Mouse (Mus musculus) limb, embryonic 15.5 days (tissue): ENCODE measurements around the gene B230118H07Rik. TPM values are rescaled to one million over a fixed set of nuclear protein-coding genes. Genes with fewer than 3 reads are reported as not detected.

Experiments used
- ATAC-seq: fragments of 200-750 bp; cut with Nextera tagmentation; 2 replicates; pipeline ENCODE4 v1.8.0; 2017; ENCODE audit warnings: low read depth, moderate TSS enrichment; ENCODE audit not compliant: insufficient number of reproducible peaks, low FRiP score, low TSS enrichment
- H3K27ac ChIP-seq: fragments of 300-500 bp; sonication (generic); 2 replicates; pipeline ENCODE4 v1.5.1; 2015; ENCODE audit warnings: moderate library complexity, mild to moderate bottlenecking, inconsistent platforms
- H3K27me3 ChIP-seq: fragments of 300-500 bp; sonication (generic); 2 replicates; pipeline ENCODE4 v1.6.1; 2015; ENCODE audit warnings: inconsistent platforms
- H3K36me3 ChIP-seq: fragments of 300-500 bp; sonication (generic); 2 replicates; pipeline ENCODE4 v1.6.1; 2015; ENCODE audit warnings: inconsistent platforms
- H3K4me1 ChIP-seq: fragments of 300-500 bp; sonication (generic); 2 replicates; pipeline ENCODE4 v1.6.1; 2015; ENCODE audit warnings: inconsistent platforms
- H3K4me2 ChIP-seq: fragments of 300-500 bp; sonication (generic); 2 replicates; pipeline ENCODE4 v1.6.1; 2015; ENCODE audit warnings: mild to moderate bottlenecking, inconsistent platforms
- H3K4me3 ChIP-seq: fragments of 300-500 bp; sonication (generic); 2 replicates; pipeline ENCODE4 v1.5.1; 2015; ENCODE audit warnings: mild to moderate bottlenecking, inconsistent platforms
- H3K9ac ChIP-seq: fragments of 300-500 bp; sonication (generic); 2 replicates; pipeline ENCODE4 v1.6.1; 2015; ENCODE audit warnings: inconsistent platforms
- H3K9me3 ChIP-seq: fragments of 300-500 bp; sonication (generic); 2 replicates; pipeline ENCODE4 v1.6.1; 2016; ENCODE audit warnings: inconsistent platforms
- WGBS: fragments of 180-500 bp; shearing (Covaris S2); methylation state at CpG from one replicate; pipeline ENCODE4 v1.1.7; 2015; 5-methylcytosine and 5-hydroxymethylcytosine counted together
- polyA plus RNA-seq: library from polyadenylated mRNA; unstranded; fragments of >200 nt; fragmentation: Nextera tagmentation; extraction: Ambion mirVana; gene quantifications from 2 replicates; pipeline ENCODE4 v1.2.1, GENCODE M21; 2015

B230118H07Rik gene
- polyA plus RNA-seq, 1 experiment from 2014 or later = 45.6 TPM

DNA sequence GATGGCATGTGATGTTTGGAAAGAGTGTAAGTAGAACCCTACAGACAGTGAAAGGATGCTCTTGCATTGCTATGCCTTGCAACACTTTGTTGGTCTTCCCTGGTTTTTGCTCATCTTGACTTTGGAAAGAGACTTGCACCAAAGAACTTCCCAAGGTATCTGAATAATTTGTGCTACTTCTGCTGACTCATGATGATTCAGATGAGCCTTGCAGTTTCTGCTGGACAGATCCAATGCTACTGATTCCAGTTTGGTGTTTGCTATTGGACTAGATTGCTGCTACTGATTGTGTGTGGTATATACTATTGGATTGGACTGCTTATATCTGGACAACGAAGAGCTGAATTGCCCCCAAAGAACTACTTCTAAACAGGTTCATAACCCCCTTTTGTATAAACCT is 46.2 kb downstream of the B230118H07Rik start:
- Histone ChIP-seq H3K9ac (no peak overlapping the region), H3K4me2 (no peak overlapping the region), H3K27ac (no peak overlapping the region), H3K4me3 (no peak overlapping the region), H3K4me1 (peaks cover 7% of the 10 kb centered on the region), H3K27me3 (no peaks in the 10 kb centered on the region), H3K9me3 (no peaks in the 10 kb centered on the region), H3K36me3 (no peaks in the 10 kb centered on the region)
- WGBS = 97% methylated on average over 1 of the region's 1 CpGs
- ATAC-seq = no peak

DNA sequence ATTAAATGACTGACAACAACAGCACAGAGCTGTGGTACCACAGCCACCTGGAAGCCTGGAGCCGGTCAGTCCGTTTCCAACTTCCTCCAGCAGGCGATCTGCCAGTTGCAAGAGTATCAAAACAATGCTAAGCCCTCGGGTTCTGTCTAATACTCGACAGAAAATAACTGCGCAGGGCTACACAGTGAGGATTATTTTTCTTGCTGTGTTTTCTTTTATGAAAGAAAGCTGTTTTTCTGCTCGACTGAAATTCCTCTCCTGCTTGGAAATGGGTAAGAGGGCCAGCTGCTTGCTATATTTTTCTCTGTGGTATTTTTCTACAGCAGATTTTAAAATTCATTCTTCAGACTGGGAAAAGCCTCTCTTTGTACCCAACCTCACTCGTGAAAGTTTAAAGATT is 48.6 kb downstream of the B230118H07Rik start:
- peak overlapping the region; percentile 24 for H3K4me2 ChIP-seq
- 10% methylated on average over 8 of the region's 8 CpGs for WGBS
- H3K9ac ChIP-seq = no peak overlapping the region
- peak overlapping the region; percentile 85 for H3K27ac ChIP-seq
- no peaks in the 10 kb centered on the region for H3K36me3 ChIP-seq
- no peak for ATAC-seq
- no peak overlapping the region for H3K4me3 ChIP-seq
- no peaks in the 10 kb centered on the region for H3K9me3 ChIP-seq
- no peaks in the 10 kb centered on the region for H3K27me3 ChIP-seq
- H3K4me1 ChIP-seq = peaks cover 7% of the 10 kb centered on the region

DNA sequence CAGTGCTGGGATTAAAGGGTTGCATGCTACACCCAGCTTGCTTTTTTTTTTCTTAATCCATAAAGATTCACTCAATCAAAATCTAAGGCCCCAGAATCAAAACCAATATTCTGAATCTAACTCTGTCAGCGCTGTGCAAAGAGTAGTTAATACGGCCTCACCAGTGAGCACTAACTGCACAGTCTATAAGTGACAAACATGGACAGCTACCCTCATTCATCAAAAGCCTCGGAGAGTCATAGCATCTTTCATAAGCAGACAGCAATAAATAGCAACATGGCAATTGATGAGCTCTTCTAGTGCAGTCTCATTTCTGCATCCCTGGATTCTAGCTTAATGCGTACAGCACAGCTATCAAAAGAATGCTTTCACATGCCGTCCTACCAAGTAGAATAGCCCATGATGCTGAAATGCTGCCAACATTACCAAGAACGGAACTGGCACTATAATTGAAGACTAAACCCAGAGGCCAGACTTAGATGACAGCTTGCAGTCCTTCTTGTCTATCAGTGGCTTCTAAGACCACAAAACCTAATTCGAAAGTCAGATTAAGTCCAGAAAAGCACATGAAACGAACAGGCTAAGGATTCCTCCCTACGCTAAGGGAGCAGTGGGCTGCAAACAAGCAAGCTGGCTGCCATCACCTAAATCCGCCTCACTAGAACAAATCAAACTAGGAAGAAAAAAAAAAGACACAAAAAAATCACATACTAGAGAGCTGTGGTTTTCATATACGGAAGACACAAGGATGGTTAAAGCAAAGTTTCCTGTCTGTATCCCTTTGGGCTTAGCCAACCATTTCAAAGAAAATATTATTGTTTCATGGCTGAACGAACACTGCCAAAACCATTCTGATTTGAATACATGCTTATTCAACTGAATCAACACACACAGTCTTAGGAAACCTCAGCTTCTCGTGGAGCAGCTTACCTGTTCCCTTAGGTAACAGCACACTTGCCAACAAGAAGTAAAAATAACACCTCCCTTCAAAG is 50.8 kb downstream of the B230118H07Rik start:
- WGBS = 69% methylated on average over 13 of the region's 13 CpGs
- peaks cover 7% of the 10 kb centered on the region for H3K4me1 ChIP-seq
- H3K4me2 ChIP-seq = no peak overlapping the region
- no peak for ATAC-seq
- no peak overlapping the region for H3K27ac ChIP-seq
- H3K27me3 ChIP-seq = no peaks in the 10 kb centered on the region
- H3K9me3 ChIP-seq = no peaks in the 10 kb centered on the region
- no peaks in the 10 kb centered on the region for H3K36me3 ChIP-seq
- no peak overlapping the region for H3K4me3 ChIP-seq
- no peak overlapping the region for H3K9ac ChIP-seq

DNA sequence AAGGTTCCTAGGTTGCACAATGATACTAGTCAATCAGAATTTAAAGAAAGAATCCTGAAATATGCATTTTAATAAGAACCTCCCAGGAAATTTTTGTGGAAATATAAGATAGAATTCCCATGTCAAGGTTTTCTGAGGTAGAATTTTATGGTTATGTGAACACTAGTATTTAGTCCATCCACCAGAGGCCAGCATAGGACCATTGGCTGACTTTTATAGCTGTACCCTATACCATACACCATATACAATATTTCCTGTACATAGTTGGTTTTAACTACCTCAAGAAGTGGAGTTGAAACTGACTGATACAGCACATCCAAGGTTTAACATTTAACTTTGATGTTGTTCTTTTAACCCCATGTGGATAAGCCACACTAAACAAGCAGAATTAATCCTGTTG is 52.1 kb downstream of the B230118H07Rik start:
- Histone ChIP-seq H3K9ac (no peak overlapping the region), H3K4me2 (no peak overlapping the region), H3K36me3 (no peaks in the 10 kb centered on the region), H3K4me3 (no peak overlapping the region), H3K9me3 (no peaks in the 10 kb centered on the region), H3K27me3 (no peaks in the 10 kb centered on the region), H3K27ac (no peak overlapping the region), H3K4me1 (peaks cover 13% of the 10 kb centered on the region)
- no peak for ATAC-seq

DNA sequence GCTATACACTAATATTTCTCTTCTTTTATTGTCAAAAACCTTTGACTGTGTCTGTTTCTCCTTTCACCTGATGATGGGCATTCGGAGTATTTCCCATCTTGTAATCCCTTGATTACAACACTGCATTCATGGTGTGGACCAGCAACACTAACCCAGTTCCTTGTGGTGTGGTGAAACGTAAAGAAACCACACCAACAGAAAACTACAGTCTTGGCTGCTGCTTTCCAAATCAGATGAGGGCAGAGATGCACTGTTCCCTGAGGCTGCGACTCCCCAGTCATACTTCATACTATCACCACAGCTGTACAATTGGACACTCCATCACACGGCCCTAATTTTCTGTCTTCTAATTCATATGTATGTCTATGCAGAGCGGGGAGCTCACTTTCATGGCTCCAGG is 54.7 kb downstream of the B230118H07Rik start:
- Histone ChIP-seq H3K27me3 (no peaks in the 10 kb centered on the region), H3K9me3 (no peaks in the 10 kb centered on the region), H3K4me1 (peaks cover 8% of the 10 kb centered on the region; the same call in 1 of the 2 replicates), H3K9ac (no peak overlapping the region), H3K36me3 (no peaks in the 10 kb centered on the region), H3K27ac (no peak overlapping the region), H3K4me3 (no peak overlapping the region), H3K4me2 (no peak overlapping the region)
- WGBS = 79% methylated on average over 5 of the region's 5 CpGs
- ATAC-seq = no peak

DNA sequence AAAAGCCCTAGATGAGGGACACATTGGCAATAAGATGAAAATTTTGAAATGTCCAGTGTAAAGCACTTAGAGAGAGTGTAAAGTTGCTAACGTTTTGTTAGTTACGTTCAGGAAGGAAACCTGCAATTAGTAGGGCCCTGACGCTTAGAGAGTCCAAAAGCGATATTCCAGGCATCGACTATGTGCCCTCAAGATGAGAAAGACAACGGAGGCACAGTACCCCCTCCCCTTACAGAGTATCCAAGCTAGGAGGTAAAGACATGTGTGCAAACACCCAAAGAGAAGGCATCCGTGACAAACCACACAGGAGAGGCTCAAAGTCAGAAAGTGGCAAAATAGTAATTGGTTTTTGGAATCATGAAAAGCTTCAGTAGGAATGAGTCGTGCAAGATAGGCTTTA is 56.4 kb downstream of the B230118H07Rik start:
- H3K9ac ChIP-seq = no peak overlapping the region
- no peaks in the 10 kb centered on the region for H3K36me3 ChIP-seq
- no peak overlapping the region for H3K4me2 ChIP-seq
- H3K9me3 ChIP-seq = no peaks in the 10 kb centered on the region
- 38% methylated on average over 8 of the region's 8 CpGs for WGBS
- no peak for ATAC-seq
- no peak overlapping the region for H3K4me3 ChIP-seq
- peaks cover 8% of the 10 kb centered on the region; the same call in 1 of the 2 replicates for H3K4me1 ChIP-seq
- H3K27me3 ChIP-seq = no peaks in the 10 kb centered on the region
- no peak overlapping the region for H3K27ac ChIP-seq

DNA sequence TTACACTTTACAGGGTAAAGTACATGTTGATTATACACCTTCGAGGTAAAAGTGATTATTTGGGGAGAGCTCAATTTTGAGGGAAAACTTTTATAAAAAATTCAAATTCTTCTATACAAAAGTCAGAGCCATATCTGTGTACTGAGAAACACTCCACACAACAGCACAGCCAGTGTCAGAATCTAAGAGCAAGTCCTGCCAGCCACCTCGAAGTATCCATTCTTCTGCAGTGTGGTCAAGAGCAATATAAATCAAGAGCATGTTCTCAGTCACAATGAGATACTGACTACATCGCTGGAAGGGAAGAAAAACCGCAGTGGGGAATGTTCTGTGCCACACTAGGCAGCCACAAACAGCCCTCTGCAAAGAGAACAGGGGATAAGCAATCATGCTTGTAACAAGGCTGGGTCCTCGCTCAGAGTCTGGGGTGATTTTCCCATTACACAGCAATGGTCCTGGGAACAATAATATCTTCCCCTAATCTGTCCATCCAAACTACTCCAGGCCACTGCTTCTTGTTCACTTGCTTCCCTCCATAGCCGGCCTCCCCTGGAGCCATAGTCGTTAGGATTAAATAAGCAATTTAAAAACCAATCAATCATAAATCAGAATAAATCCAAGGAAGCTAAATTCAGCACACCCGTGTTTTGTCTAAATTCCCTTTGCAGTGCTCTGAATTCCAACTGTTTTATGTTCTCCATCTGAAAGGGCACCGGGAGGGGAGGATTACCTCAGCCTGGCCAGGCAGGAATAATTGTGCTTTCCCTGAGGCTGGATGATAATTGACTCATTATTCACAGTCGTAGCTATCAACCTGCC is 57.1 kb downstream of the B230118H07Rik start:
- H3K4me3 ChIP-seq = no peak overlapping the region
- no peak overlapping the region for H3K4me2 ChIP-seq
- H3K36me3 ChIP-seq = no peaks in the 10 kb centered on the region
- ATAC-seq = no peak
- H3K27ac ChIP-seq = no peak overlapping the region
- peaks cover 8% of the 10 kb centered on the region; the same call in 1 of the 2 replicates for H3K4me1 ChIP-seq
- no peaks in the 10 kb centered on the region for H3K9me3 ChIP-seq
- H3K27me3 ChIP-seq = no peaks in the 10 kb centered on the region
- no peak overlapping the region for H3K9ac ChIP-seq
- WGBS = 14% methylated on average over 10 of the region's 10 CpGs

DNA sequence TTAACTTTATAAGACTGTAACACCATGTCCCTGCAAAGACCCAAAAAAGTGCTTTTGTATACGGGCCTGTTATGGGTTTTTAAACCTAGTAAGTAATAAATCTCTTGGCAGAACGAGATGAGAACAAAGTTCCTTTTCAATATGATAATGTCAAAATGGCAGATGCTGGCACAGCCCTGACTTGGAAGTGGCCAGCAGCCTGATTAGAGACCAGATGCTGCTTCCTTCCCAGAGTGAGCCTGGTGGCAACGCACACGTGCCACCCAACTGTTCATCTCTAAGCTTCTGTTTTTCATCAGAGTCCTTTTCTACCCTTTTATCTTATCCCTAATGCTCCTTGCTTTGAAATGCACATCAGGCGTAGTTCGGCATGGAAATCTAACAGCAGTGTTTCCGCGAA is 58.0 kb downstream of the B230118H07Rik start:
- no peak overlapping the region for H3K9ac ChIP-seq
- H3K27ac ChIP-seq = no peak overlapping the region
- H3K4me3 ChIP-seq = no peak overlapping the region
- H3K4me1 ChIP-seq = peaks cover 8% of the 10 kb centered on the region; the same call in 1 of the 2 replicates
- H3K27me3 ChIP-seq = no peaks in the 10 kb centered on the region
- no peaks in the 10 kb centered on the region for H3K36me3 ChIP-seq
- no peak overlapping the region for H3K4me2 ChIP-seq
- ATAC-seq = no peak
- no peaks in the 10 kb centered on the region for H3K9me3 ChIP-seq
- 43% methylated on average over 8 of the region's 8 CpGs for WGBS

DNA sequence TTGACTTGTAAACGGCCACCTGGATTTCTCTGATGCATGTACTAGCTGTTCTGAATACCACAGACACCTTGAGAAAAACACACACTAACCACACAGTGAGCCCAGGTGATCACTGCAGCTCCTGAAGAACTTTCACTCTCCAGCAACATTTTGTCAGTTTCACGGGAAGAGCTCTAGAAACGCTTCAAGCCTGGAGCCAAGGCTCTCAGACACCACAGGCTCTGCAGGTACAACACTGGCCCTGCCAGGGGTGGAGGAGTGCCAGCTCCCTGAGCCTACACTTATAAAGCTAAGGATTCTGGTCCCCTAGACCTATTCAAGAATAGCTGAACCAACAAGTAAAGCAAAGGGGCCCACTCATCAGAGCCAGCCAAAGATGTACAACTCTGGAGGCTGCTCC is 67.9 kb downstream of the B230118H07Rik start:
- no peak overlapping the region for H3K27ac ChIP-seq
- no peak for ATAC-seq
- H3K4me3 ChIP-seq = no peak overlapping the region
- no peaks in the 10 kb centered on the region for H3K9me3 ChIP-seq
- peaks cover 5% of the 10 kb centered on the region; the same call in 1 of the 2 replicates for H3K4me1 ChIP-seq
- no peak overlapping the region for H3K9ac ChIP-seq
- H3K27me3 ChIP-seq = no peaks in the 10 kb centered on the region
- no peak overlapping the region for H3K4me2 ChIP-seq
- peaks cover 5% of the 10 kb centered on the region; the same call in 1 of the 2 replicates for H3K36me3 ChIP-seq
- WGBS = 63% methylated on average over 3 of the region's 3 CpGs

DNA sequence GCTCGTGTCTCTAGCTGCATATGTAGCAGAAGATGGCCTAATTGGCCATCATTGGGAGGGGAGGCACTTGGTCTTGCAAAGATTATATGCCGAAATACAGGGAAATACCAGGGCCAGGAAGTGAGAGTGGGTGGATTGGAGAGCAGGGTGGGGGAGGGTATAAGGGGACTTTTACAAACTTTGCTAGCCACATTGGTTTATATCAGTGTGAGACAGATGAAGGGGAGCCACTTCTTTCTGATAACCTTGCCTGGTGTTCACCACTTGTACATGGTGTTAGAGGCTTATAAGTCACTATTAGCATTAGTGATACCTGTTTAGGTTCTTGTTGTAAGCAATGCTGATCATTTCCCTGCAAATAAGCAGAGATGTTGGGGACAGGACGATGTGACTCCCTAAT is 68.4 kb downstream of the B230118H07Rik start:
- Histone ChIP-seq H3K27ac (no peak overlapping the region), H3K27me3 (no peaks in the 10 kb centered on the region)
- WGBS = 48% methylated on average over 3 of the region's 3 CpGs

DNA sequence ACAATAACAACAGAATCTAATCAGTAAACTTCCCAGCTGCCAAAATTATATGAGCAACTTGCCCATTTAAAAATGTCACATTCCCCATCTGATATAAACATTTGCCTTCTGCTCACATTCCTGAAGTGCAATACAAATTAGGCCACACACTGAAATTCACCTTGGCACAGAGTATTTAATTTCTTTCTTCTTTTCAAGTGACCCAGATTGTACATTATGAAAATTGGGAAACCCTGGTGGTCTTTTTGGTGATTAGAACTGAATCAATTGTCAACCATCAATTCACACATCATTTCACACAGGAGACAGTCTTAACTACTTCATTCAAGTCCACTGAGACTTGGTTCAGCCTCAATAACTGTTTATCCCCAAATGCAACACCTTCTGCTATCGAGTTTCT is 68.9 kb downstream of the B230118H07Rik start:
- Histone ChIP-seq H3K27ac (no peak overlapping the region), H3K9ac (no peak overlapping the region), H3K27me3 (no peaks in the 10 kb centered on the region), H3K4me1 (peaks cover 5% of the 10 kb centered on the region; the same call in 1 of the 2 replicates), H3K36me3 (peaks cover 5% of the 10 kb centered on the region; the same call in 1 of the 2 replicates), H3K4me3 (no peak overlapping the region), H3K9me3 (no peaks in the 10 kb centered on the region), H3K4me2 (no peak overlapping the region)
- 38% methylated on average over 1 of the region's 1 CpGs for WGBS
- ATAC-seq = no peak

More for the DNA sequence above, 68.4 kb downstream of the B230118H07Rik start:
- Histone ChIP-seq H3K9me3 (no peaks in the 10 kb centered on the region), H3K9ac (no peak overlapping the region), H3K4me2 (no peak overlapping the region), H3K36me3 (peaks cover 5% of the 10 kb centered on the region; the same call in 1 of the 2 replicates), H3K4me3 (no peak overlapping the region), H3K4me1 (peaks cover 5% of the 10 kb centered on the region; the same call in 1 of the 2 replicates)
- no peak for ATAC-seq

DNA sequence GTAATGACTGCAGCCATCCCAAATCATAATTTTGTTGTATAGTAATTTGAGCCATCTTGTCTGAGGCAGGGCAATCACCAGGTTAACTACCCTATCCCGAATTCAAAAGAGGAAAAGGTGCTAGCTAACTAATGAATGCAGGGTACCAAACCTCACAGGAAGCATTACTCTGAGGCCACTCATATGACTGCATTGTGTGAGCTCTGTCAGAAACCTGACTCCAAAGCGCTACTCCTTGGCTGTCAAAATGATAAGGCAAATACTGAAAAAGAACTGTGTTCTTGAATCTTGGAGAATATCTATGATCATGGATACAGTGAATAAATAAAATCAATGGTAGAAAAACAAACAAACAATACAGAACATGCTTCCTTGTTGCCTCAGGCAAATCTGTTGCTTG is 69.3 kb downstream of the B230118H07Rik start:
- no peaks in the 10 kb centered on the region for H3K27me3 ChIP-seq
- peaks cover 5% of the 10 kb centered on the region; the same call in 1 of the 2 replicates for H3K4me1 ChIP-seq
- no peak overlapping the region for H3K9ac ChIP-seq
- ATAC-seq = no peak
- 55% methylated on average over 2 of the region's 2 CpGs for WGBS
- H3K4me2 ChIP-seq = no peak overlapping the region
- H3K9me3 ChIP-seq = no peaks in the 10 kb centered on the region
- H3K27ac ChIP-seq = no peak overlapping the region
- H3K4me3 ChIP-seq = no peak overlapping the region
- peaks cover 5% of the 10 kb centered on the region; the same call in 1 of the 2 replicates for H3K36me3 ChIP-seq
